Mouse (Mus musculus) NIH3T3 (cell line): ENCODE results near the gene Tsfm.

Experiments used
- DNase-seq: peaks from one replicate; pipeline ENCODE4 v3.0.0-alpha.2; 2012; ENCODE audit warnings: low read depth

Gene Tsfm

DNA sequence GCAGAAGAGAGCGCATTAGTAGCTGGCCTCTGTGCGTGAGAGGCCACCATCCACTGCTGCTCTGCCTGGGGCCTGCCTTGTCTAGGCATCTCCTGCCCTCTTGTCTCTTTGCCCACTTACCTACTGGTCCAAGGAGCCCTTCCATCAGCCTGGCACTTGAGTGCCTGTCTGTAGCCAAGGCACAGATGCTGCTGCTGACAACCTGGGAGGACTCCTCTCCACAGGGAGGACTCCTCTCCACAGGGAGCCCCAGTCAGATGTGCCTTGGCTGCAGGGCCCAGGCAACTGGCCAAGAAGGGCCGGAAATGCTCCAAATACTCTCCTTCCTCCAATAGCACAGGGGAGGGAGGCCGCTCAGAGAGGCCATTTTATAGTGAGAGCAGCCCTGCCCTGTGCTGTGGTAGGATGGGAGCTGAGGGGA is 44.1 kb downstream of the Tsfm start:
- peak; percentile 75 for DNase-seq

DNA sequence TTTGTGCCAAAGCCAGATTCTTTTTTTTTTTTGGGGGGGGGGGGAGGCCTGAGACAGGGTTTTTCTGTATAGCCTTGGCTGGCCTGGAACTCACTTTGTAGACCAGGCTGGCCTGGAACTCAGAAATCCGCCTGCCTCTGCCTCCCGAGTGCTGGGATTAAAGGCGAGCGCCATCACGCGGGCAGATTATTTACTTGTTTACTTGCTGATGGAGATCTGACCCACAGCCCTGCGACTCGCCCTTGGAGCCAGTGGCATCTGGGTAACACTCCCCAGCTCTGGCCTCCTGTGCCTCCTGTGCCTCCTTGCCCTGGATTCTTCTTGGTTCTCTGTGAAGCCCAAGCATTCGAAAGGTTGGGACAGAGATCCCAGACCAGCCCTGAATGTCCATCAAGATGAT is 45.1 kb downstream of the Tsfm start:
- no peak for DNase-seq

DNA sequence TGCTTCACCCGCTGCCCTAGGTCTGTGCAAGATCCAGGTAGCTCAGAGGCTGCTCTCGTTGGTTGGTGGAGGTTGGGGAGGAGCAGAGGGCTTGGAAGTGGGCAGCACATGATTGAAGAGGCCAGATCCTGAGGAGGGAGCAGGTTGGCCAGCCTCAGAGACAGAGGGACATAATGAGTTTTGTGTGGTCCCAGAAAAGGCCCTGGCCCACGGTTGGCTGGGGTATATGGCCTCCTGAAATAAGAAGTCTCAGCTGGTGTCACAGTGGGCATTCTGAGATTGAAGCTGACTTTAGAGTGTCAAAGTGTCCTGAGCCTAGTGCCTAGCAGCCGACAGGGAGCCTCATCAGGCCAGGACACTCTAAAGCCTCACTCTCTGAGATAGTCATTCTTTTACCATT is 45.5 kb downstream of the Tsfm start:
- DNase-seq, result no peak

DNA sequence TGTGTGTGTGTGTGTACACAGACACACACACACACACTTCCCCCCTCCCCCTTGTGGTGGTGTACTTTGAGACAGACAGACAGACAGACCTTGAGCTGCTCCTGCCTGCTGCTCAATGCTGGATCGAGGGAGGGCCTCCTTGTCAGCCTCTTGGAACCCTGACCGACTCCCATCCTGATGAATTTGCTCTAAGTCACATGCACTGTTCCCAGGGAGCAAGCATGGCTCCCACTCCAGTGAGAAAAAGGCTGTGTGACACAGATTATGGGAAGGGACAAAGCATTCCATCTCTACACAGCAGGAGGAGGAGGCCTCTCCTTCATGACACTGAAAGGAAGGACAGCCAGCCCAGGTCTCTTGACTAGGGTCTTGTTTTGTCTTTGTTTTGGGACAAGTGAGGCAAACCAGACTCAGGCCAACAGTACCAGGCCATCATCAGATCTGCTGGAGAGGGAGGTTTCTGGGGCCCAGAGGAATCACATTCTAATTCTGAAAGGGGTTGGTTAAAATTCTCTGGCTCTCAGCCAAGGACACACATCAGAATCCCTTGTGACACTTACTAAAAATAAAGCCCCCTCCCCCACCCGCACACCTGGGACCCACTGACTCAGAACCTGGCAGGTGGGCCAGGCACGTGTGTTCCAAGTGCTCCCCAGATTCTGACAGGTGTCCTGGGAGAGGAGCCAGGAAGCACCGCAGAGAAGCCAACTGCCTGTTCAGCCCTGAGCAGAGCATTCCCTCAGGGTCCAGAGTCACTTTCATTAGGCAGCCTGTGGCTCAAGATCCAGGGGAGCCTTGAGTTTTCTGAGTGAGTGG is 46.2 kb downstream of the Tsfm start:
- DNase-seq, result peak; percentile 54

DNA sequence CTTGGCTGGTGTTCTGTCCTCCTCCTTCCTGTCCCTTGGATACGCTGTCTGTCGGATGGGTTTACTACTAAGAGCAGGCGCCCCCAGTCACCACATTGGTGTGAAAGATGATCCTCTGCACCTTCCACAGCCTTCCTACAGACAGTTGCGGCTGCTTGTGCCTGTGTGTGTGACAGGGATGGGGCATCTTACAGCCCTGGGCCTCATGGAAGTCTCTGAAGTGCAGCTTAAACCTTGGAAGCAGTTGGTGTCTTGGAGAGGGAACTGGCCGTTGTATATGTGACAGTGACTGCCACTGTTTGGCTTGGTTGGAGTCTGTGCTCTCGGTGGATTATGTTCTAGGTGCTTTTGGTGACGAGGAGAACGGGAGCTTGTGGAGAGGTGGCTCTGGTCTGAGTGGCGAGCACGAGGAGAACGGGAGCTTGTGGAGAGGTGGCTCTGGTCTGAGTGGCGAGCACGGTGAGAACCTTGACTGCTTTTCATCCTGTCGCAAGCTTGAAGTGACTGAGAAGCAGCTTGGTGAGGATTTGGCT is 47.4 kb downstream of the Tsfm start:
- DNase-seq, result no peak

DNA sequence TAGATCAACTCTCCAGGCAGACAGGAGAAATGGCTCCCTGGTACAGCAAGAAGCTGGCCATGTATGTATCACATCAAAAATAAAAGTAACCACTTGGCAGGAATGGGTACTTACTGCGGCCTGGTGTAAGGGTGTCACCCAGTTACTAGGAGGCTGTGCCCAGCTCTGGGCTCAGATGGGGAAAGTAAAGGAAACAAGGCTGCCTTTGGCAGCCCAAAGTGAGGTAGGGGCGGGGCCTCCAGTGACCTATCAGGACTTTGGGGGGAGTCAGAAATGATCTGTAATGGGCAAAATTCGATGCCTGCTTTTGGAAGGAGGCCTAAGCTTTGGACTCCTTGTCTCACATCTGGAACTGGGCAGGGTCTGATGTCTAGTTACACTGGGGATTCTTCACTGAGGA is 48.9 kb downstream of the Tsfm start:
- DNase-seq, result peak; percentile 73

DNA sequence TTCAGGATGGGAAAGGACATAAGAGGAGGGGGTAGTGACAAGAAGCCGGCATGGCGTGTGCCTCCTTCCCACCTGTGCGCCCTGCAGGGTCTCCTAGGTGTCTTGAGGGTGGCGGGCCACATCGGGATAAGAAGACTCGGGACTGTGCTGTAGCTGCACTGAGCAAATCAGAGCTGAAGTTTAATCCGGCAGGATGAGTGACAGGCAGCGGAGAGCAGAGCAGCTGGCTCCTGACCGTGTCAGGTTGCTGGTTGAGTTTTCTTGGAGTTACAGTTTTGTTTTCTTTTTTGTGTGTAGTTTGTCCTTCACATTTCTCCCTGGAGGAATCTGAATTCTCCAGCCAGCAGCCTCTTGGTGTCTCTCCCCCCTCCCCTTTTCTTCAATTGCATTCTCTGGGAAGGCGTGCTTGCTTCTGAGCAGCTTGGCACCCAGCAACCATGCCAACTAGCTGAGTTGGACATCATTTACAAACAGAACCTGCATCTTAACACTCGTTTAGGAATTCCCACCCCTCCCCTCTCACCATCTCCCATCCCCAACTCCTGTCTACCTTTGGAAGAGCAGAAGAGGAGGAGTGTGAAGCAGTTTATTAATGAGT is 49.6 kb downstream of the Tsfm start:
- DNase-seq, result peak; percentile 33

DNA sequence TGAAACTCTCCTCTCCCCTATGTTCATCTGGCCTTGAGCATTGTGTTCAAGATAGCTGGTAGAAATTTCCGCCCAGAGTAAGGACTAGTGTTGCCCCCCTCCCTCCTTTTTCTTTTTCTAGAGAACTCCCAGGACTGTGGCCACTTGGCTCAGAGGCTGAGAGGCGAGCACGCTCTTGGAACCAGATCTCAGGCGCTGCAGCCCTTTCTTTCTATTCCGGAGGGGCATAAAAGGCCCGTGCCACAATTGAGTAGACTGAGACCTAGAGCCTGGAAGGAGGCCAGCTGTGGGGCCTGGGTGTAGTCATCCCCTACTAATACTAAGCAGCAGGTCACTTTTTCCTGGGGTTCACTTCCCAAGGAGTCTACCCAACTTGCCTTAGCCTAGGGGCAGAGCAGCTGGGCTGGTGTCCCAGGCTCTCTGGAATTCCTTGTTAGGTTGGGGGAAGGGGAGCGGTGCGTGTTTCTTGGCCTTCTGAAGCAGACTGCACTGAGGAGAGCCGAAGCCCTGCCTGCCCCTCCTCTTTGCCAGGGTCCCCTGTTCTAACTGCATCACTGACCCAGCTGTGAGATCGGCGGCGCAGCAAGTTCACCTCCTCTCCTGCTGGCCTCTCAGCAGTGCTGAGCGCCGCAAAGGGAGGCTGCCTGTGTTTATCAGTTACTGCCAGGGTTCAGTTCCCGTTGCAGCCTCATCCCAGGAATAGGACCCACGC is 50.3 kb downstream of the Tsfm start:
- peak; percentile 82 for DNase-seq

DNA sequence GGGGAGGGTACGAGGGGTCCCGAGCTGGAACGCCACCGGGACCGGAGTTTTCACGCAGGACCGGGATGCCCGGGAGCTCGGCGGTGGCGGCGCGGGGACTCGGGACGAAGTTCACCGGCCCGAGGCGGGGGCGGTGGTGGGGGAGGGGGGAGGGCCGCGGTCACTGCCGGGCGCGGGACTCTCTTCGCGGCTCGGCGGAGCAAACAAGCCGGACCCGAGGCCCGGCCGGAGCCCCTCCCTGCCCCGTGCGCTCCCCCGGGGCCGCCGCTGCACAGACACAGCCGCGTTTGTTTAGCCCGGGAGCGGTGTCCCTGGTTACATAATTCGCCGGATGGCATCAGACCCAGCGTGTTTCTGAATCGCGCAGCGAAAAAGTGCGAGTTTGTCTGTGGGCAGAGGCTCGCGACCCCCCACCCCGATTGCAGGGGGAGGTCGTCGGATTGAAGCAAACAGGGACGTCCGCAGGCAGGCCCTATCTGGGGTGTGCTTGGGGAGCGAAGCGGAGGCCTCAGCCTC is 50.9 kb downstream of the Tsfm start:
- DNase-seq, result peak; percentile 64

DNA sequence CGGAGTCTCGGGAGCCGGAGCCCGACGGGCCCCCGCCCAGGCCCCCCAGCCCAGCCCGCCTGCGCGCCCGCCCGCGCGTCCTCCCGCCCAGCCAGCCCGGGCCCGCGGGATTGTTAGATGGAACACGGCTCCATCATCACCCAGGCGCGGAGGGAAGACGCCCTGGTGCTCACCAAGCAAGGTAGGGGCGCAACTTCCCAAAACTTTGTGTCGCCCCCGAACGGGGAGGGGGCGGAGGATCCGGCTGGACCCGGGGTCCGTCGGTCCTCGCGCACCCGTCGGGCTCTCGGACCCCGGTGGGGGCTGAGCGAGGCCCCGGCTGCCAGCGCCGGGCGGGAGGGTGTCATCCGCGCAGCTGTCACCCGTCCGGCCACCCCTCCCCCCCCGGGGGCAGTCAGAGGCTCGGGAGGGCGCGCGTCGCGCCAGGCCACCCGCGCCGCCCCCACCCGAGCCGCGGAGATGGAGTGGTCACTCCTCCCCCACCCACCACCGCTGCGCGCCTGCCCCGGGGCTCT is 51.5 kb downstream of the Tsfm start:
- DNase-seq, result peak; percentile 43

DNA sequence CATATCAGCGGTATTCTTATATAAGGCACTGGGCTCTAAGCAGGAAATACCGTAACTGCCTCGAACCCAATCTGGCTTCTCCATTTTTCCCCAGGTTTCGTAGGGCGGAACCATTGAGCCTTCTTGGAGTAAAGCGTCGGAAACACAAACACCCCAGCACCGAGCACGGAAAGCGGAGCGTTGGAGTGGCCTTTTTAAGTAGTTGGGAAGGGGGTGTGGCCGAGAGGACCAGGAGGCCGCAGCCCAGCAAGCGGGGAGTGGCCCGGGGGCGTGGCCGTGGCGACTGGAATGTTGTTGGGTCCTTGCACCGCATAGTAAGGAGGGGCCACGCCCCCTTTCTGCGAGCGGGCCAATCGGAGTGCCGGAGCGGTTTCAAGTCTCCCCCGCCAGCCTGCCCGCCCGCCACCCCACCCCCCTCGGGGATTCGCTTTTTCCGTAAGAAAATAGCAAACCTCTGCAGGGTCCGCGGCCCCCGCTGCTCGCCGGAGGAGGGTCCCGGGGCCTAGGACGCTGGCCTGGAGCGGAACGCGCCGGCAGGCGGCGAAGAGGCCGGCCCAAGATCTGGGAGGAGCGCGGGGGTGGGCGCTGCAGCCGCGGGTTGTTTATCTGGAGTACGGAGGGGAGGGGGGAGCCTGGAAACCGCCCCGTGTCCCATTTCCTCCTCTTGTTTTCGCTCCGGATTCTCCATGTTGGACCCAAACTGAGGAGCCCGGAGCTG is 52.2 kb downstream of the Tsfm start, which contains the start of gene Ctdsp2:
Gene Ctdsp2 (plus strand): TSS at position 441 of the 718 bp plus-strand sequence.
- DNase-seq, result peak; percentile 100

DNA sequence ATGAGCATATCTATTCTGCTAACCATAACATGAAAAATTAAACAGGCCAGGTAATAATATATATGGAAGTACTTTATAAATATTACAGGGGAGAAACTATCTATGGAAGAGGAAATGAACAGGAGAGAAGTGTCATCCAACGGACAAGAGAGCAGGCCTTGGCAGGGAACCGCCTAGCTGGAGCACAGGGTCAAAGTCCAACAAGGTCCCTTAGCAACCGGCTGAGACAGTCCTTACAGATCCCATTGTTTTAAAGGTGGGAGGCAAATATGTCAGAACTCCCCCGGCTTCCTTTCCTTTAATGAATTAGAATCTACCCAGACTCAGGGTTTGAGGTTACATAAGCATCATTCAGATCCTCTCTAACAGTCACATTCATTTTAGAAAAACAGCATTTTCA is 53.6 kb downstream of the Tsfm start:
- no peak for DNase-seq

DNA sequence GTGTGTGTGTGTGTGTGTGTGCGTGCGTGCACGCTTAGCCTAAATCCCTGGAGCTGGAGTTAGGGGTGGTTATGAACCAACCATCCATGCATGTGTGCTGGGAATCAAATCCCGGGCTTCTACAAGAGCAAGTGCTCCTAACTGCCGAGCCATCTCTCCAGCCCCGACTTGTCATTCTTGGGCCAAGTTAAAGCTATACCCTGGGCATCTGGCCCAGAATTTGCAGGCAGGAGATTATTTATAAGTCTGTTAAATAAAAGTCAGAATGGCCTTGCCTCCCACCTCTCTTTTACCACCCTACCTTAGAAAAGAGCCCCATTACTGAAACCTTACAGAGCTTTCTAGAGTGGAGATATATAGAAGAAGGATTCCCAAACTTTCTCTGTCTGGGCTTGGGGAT is 54.9 kb downstream of the Tsfm start:
- DNase-seq, result peak; percentile 65

DNA sequence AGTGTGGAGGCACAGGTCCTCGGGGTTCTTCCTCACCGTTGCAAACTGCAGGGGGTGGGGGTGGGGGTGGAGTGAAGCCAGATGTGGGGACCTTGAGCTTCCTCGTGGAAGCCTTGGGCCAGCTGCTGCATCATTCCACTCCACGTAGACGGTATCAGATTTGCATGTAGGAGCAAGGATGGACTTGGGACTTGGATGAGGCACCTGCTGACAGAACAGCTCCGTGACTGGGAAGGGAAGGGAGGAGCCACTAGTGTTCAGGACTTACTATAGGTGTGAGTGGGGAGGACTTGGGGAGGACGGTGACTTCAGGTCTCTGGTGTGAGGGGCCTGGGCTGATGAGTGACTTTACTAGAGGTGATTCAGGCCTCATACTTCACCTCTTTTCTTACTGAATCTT is 57.7 kb downstream of the Tsfm start:
- no peak for DNase-seq

DNA sequence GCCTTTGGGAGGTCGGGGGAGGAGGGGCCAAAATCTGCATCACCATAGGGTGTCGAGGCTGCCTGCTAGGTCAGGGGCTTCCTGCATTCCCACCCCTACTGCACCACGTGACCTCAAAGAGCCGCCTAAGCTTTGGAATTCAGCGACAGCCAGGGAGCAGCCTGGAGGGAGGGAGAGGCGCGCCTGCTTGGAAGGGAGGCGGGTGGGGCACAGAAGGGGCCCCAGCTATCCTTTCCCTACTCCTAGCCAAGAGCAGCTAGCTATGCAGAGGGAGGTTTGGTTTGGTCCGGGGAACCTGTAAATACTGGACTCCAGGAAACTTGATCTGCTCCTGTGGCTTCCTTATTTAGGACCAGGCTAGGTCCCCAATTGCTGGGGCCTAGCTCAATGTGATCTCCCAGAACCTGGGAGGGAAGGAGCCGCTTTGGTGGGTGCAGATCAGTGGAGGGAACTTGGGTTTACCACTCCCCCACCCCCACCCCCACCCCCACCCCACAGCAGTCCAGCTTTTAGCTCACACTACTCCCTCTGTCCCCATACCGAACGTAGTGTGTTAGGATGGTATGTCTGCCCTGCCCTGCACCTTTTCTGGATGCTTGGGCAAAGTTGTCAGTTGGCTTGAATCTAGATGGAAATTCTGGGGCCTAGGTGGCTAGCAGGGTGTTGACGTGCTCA is 58.5 kb downstream of the Tsfm start:
- DNase-seq, result peak; percentile 51

DNA sequence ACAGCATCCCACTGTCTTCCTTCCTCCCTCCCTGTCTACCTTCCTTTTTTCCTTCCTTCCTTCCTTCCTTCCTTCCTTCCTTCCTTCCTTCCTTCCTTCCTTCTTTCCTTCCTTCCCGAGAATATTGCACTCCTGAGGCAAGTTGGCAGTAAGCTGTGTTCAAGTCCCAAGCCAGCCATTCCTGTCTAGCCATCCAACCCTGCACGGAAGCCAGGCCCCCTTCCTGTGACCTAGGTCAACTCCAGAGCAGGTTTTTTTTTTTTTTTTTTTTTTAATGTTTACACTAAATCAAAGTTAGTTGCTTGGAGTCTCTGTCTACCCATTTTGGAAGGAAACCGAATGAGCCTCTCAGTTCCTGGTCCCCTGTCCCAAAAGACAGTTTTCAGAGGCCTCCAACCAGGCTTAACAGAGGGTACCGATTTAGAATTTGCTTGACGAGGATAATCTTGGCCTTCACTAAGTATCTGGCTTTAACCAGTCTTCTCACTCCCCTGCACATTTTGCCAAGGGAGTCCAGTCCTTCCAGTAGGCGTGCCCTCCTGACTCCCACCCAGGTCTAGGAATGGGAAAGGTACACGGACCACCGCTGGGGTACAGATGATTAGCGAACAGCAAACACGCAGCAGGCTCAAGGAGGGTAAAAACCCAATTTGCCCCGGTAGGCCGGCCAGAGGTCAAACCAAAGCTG is 59.1 kb downstream of the Tsfm start:
- no peak for DNase-seq

DNA sequence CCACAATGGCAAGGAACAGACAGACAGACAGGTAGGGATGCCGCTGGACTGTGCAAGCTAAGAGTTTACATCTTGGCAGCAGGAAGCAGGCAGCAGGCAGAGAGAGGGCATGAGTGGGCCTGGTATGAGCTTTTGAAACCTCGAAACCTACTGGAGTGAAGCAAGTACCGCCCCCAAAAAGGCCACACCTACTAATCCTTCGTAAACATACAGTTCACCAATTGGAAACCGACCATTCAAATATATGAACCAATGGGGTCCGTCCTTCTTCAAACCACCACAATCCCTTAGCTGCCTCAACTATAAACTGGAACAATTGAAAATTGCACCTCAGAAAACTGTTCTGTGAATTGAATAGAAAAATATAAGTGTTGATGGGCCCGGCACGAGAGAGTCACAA is 66.8 kb downstream of the Tsfm start:
- no peak for DNase-seq

DNA sequence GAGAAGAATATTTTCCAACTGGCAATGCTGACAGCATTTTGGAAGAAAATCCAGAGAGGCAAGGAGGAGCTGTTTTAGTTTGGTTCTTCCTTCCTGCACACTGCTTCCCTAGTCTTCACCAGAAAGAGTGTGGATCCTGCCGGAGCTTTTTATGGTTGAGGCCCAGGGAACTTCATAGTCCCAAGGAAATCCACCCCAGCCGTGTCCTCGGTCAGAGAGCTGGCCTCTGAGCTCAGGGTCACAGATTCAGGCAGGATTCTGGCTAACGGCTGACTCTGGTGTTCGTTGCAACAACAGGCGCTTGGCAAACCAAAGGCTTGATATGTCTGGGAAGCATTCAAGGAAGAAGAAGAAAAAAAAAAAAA is 67.7 kb downstream of the Tsfm start:
- DNase-seq, result peak; percentile 49

DNA sequence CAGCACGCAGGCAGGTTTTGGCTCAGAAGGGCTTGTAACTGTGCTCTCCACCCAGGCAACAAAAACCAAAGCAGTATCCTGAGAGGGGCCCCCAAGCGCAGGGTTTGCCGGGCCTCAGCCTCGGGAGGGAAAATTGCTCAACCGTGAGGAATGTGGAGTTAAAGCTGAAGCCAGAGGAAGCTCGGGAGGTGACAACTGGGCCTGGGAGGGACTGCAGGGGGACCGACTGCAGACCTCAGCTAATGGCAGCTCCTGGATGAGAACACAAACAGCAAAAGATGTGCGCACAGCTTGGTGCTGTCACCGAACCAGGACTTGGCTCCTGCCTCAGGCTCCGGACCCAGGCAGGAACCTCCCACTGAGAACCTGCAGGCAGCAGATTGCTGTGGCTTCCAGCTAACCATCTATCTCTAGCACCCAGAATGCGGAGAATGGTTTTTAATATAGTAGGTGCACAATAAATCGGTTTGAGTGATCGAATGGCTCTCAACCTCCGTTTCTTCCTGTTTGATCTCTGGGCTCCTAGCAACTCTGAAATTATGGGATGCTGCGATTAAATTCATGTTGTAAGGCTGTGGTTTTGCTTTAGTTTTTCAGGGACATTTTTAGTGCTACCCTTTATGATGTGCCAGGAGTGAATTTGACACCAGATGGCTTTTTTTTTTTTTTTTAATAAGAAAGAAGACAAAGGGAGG is 68.2 kb downstream of the Tsfm start:
- peak; percentile 90 for DNase-seq

DNA sequence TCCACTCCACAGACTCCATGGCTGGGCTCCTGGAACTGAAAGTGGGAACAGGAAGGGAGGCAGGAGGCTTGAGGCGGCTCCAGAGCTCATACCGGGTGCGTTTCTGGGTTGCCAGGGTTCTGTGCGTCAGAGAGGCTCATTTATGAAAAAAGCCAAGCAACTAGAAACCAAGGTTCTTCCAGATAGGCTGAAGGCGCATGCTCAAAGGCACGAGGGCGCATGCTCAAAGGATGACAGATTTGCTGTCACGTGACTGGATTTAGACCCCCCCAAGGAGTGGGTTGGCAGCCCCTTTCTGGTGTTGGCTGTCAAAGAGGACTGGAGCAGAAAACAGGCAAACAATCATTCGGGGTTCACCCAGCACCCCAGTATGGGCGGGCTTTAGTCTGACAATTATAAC is 68.9 kb downstream of the Tsfm start:
- DNase-seq, result peak; percentile 57
